Mouse (Mus musculus): ENCODE measurements around the gene Lrfn3. TPM values are rescaled to one million over a fixed set of nuclear protein-coding genes. Genes with fewer than 3 reads are reported as not detected.

Gene Lrfn3
- total RNA-seq, 2 experiments from 2014 or later = not detected

- ATAC-seq (replicated peaks; ENCODE audit: poor library complexity, severe bottlenecking) = peak; percentile 87
These were observed 14.7 kb downstream of the Lrfn3 start for GRCm38 (mm10) chr7:30347828-30348227.

DNA sequence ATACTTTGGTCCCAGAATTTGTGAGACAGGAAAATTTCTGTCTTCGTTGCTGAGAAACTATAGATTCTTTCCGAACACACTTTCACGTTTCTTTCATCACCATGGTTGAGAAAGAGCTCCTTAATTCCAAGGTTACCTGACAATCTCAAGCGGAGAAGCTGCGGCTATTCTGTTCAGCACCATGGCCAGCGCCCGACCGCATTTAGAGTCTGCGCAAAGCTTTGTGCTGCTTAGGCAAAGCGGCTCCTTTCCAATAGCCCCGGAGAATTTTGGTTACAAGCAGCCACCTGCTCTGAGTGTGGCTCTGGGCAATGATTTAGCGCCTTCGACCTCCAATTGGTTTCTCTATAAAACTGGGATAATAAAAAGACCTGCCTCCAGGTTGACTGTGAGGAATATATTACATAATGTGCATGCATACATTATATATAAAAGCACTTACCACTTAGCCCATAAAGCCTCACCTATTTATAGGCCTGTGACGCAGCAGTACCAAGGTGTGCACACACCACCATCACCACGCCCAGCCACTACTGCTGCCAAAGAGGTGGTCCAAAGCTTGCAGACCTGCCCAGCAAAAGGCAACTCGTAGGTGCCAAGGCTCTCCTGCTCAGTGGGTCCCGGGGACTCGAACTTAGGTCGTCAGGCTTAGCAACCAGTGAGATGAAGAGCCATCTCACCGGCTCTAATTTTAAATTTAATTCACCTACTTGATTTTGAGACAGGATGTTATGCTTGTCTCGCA is 15.8 kb downstream of the Lrfn3 start:
- peak; percentile 43; the same call in 1 of the 2 replicates for ATAC-seq (replicated peaks; ENCODE audit: poor library complexity, severe bottlenecking)

- ATAC-seq (replicated peaks; ENCODE audit: poor library complexity, severe bottlenecking) = no peak
These were observed 23.0 kb downstream of the Lrfn3 start for GRCm38 (mm10) chr7:30339432-30340109.

- ATAC-seq (replicated peaks; ENCODE audit: poor library complexity, severe bottlenecking) = peak; percentile 72
These were observed 26.2 kb downstream of the Lrfn3 start for GRCm38 (mm10) chr7:30336384-30336783.

GRCm38 (mm10) chr7:30335688-30336087 is 26.9 kb downstream of the Lrfn3 start:
- ATAC-seq (replicated peaks; ENCODE audit: poor library complexity, severe bottlenecking) = no peak

DNA sequence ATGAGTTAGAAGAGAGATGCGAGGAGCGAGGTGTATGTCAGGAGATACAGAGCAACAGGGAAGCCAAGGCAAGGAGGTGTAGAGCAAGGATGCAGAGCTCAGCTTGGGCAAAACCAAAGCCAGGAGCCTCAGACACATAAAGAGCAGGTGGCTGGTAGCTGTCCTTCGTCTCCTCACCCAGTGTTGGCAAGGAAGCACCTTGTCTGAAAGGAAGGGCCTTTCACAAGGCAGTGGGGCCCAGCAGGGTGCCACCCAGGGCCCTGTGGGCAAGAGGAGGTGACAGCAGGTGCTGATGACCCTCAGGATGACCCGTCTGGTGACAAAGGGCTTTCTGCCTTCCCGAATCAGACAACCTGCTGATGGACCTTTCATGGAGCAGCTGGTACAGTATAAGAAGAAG is 28.0 kb downstream of the Lrfn3 start:
- ATAC-seq (replicated peaks; ENCODE audit: poor library complexity, severe bottlenecking) = no peak

GRCm38 (mm10) chr7:30333436-30333835 is 29.1 kb downstream of the Lrfn3 start:
- ATAC-seq (replicated peaks; ENCODE audit: poor library complexity, severe bottlenecking) = no peak

GRCm38 (mm10) chr7:30332622-30333259 is 29.8 kb downstream of the Lrfn3 start:
- ATAC-seq (replicated peaks; ENCODE audit: poor library complexity, severe bottlenecking) = no peak

DNA sequence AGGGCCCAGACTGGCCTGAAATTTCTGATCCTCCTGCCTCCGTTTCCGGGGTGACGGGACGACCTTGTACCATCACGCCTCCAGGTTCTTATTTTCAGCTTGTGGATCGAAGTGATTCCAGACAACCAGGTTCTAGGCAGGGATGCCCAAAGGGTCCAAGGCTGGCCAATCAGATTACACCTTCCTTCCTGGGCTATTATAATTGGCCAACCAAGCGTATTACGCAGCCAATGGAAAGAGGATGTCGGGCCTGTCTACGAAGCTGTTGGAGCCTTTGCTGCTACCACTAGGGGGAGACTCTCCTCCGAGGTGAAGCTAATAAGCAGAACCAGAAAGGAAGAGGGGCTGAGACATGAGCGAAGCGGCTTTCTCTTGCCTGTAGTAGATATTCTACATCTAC is 30.7 kb downstream of the Lrfn3 start:
- peak; percentile 90 for ATAC-seq (replicated peaks; ENCODE audit: poor library complexity, severe bottlenecking)

GRCm38 (mm10) chr7:30328379-30328778 is 34.2 kb downstream of the Lrfn3 start:
- ATAC-seq (replicated peaks; ENCODE audit: poor library complexity, severe bottlenecking) = no peak

GRCm38 (mm10) chr7:30327140-30327539 is 35.4 kb downstream of the Lrfn3 start:
- ATAC-seq (replicated peaks; ENCODE audit: poor library complexity, severe bottlenecking) = no peak

DNA sequence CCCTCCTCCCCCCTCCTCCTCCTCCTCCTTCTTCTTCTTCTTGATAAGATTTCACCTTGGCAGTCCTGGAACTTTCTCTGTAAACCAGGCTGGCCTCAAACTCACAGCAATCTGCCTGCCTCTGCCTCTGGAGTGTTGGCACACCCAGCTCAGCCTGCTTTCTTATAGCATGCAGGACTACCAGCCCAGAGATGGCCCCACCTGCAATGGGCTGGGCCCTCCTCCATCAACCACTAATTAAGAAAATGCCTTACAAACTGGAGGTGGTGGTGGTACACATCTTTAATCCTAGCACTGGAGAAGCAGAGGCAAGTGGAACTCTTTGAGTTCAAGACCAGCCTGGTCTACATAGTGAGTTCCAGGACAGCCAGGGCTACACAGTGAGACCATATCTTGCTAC is 36.1 kb downstream of the Lrfn3 start:
- ATAC-seq (replicated peaks; ENCODE audit: poor library complexity, severe bottlenecking) = no peak

- ATAC-seq (replicated peaks; ENCODE audit: poor library complexity, severe bottlenecking) = peak; percentile 74
These were observed 37.2 kb downstream of the Lrfn3 start for GRCm38 (mm10) chr7:30325364-30325763.

GRCm38 (mm10) chr7:30324300-30324944 is 38.1 kb downstream of the Lrfn3 start:
- ATAC-seq (replicated peaks; ENCODE audit: poor library complexity, severe bottlenecking) = no peak

DNA sequence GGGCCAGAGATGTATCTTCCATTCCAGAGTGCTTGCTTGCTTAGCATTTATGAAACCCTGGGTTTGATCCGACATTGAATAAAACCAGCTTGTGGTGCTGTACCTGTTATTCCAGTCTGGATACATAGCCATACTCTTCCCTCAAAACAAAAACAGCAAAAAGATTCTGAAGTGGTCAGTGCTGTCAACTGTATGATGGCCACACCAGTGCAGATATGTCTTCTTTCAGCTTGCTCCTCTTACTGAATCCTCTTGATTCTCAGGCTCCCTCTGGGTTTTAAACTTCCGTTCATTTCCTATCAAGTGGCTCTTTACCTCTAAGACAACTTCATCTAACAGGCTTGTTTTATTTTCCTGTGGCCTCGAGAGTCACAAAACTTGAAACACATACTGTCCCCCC is 38.8 kb downstream of the Lrfn3 start, which contains the start of gene Sdhaf1:
Gene Sdhaf1 (minus strand): TSS at position 101 of the 400 bp plus-strand sequence.
- ATAC-seq (replicated peaks; ENCODE audit: poor library complexity, severe bottlenecking) = no peak

DNA sequence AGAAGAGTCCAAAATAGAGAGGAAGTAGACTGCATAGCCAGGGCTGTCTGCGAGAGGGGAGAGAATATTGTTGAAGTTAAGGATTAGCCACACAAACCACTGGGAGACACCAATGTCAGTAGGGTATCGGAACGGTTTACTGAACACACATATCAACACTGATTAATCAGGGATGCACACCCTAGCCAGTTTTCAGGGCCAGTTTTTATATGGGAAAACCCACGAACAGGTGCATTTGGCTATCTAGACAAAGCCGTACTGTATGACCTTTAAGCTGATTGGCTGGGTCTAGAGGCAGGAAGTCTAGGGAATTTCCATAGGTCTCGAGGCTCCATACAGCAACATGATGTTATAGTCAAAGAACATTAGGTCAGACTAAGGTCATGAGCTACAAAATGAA is 39.7 kb downstream of the Lrfn3 start:
- ATAC-seq (replicated peaks; ENCODE audit: poor library complexity, severe bottlenecking) = no peak

DNA sequence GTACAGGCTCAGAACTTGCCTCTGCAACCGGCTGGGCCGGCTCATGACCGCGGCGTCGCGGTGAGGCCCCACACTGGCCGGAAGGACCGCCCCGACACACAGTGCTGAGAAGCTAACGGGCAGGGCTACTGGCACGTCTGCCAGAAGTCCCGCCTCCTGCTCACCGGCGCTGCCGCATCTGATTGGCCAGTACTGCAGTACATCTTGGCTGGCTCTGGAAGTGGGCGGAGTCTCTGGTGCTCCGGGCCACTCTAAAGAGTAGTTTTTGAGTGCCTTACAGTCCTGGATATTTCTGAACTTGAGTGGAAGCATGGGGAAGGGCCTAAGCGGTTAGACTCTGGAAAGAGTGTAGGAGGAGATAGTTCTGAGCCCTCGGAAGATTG is 40.3 kb downstream of the Lrfn3 start:
- ATAC-seq (replicated peaks; ENCODE audit: poor library complexity, severe bottlenecking) = peak; percentile 90

GRCm38 (mm10) chr7:30321539-30322284 is 40.9 kb downstream of the Lrfn3 start, which contains the start of gene E130208F15Rik:
TSS of gene E130208F15Rik (plus strand) at chr7:30321740.
- peak; percentile 42 for ATAC-seq (replicated peaks; ENCODE audit: poor library complexity, severe bottlenecking)

GRCm38 (mm10) chr7:30320946-30321345 is 41.6 kb downstream of the Lrfn3 start:
- ATAC-seq (replicated peaks; ENCODE audit: poor library complexity, severe bottlenecking) = no peak

- no peak for ATAC-seq (replicated peaks; ENCODE audit: poor library complexity, severe bottlenecking)
These were observed 44.4 kb downstream of the Lrfn3 start for GRCm38 (mm10) chr7:30318142-30318541.
